Mouse (Mus musculus) CH12.LX (cell line): ENCODE results near the gene Pip4k2c. TPM values are rescaled to one million over a fixed set of nuclear protein-coding genes. Genes with fewer than 3 reads are reported as not detected.

Source experiments
- DNase-seq: peaks from one replicate; pipeline ENCODE4 v3.0.0-alpha.2; 2013; ENCODE audit errors: extremely low read depth
- H3K27ac ChIP-seq: 2 replicates; pipeline ENCODE4 v1.5.1; 2012; ENCODE audit warnings: low read depth, mild to moderate bottlenecking, control low read depth, moderate library complexity; ENCODE audit not compliant: insufficient read depth
- H3K27me3 ChIP-seq: replicated peaks from 2 replicates; pipeline ENCODE3; 2012; ENCODE audit warnings: inconsistent platforms
- H3K36me3 ChIP-seq, 2 experiments: replicated peaks in 1 of 2; 2 replicates each; pipeline versions ENCODE3 to v1.6.1; 2012; ENCODE audit warnings: inconsistent platforms in 1 of 2, low read length in 1 of 2, mild to moderate bottlenecking in 1 of 2, mixed read lengths in 1 of 2, moderate library complexity in 1 of 2; ENCODE audit not compliant: control insufficient read depth in 1 of 2, insufficient read depth in 1 of 2
- H3K4me1 ChIP-seq, 2 experiments: 2 replicates each; pipeline ENCODE4 v1.6.1; 2012; ENCODE audit warnings: inconsistent platforms in 1 of 2, moderate library complexity in 1 of 2; ENCODE audit not compliant: insufficient read depth in 2 of 2, control insufficient read depth in 1 of 2
- H3K4me2 ChIP-seq: 2 replicates; pipeline ENCODE4 v1.6.1; 2012; ENCODE audit warnings: low read depth, mild to moderate bottlenecking, control low read depth; ENCODE audit not compliant: poor library complexity, insufficient read depth, severe bottlenecking
- H3K4me3 ChIP-seq, 3 experiments: fragments of 150-350 bp in 1 of 3; sonication (generic) in 1 of 3; replicated peaks in 1 of 3; 2 replicates each; pipeline versions ENCODE3 to v1.5.1; 2011 to 2012; ENCODE audit warnings: low read depth in 2 of 3, low read length in 2 of 3, mild to moderate bottlenecking in 2 of 3, moderate library complexity in 2 of 3, control low read depth in 1 of 3, improper control_type of control experiment in 1 of 3, inconsistent platforms in 1 of 3, mixed read lengths in 1 of 3; ENCODE audit not compliant: poor library complexity in 1 of 3
- H3K79me2 ChIP-seq: replicated peaks from 2 replicates; pipeline ENCODE4 v1.6.1; 2012; ENCODE audit warnings: mild to moderate bottlenecking, moderate library complexity; ENCODE audit not compliant: control insufficient read depth, poor library complexity, insufficient read depth, severe bottlenecking; ENCODE audit errors: extremely low read depth
- H3K9ac ChIP-seq: 2 replicates; pipeline ENCODE4 v1.6.1; 2012; ENCODE audit warnings: low read depth, mild to moderate bottlenecking, control low read depth, moderate library complexity; ENCODE audit not compliant: insufficient read depth
- H3K9me3 ChIP-seq: replicated peaks from 2 replicates; pipeline ENCODE3; 2012; ENCODE audit warnings: low read length, inconsistent platforms, mixed read lengths
- CHD1 ChIP-seq: IDR thresholded peaks from 2 replicates; pipeline ENCODE4 v1.6.1; 2012; ENCODE audit warnings: low read depth, low read length, improper control_type of control experiment, inconsistent platforms
- CHD2 ChIP-seq: IDR thresholded peaks from 2 replicates; pipeline ENCODE4 v1.6.1; 2011; ENCODE audit warnings: low read length, improper control_type of control experiment
- EP300 ChIP-seq: IDR thresholded peaks from 2 replicates; pipeline ENCODE4 v1.6.1; 2011; ENCODE audit warnings: low read length, improper control_type of control experiment
- ETS1 ChIP-seq: conservative IDR thresholded peaks from 2 replicates; pipeline ENCODE4 v1.6.1; 2012; ENCODE audit warnings: low read depth, mild to moderate bottlenecking, inconsistent platforms, low read length, improper control_type of control experiment, moderate library complexity
- GABPA ChIP-seq: IDR thresholded peaks from 2 replicates; pipeline ENCODE4 v1.6.1; 2012; ENCODE audit warnings: low read depth, low read length, improper control_type of control experiment, inconsistent platforms; ENCODE audit not compliant: insufficient replicate concordance
- IRF4 ChIP-seq: IDR thresholded peaks from 2 replicates; pipeline ENCODE4 v1.6.1; 2014; ENCODE audit warnings: low read depth, mild to moderate bottlenecking, inconsistent platforms, low read length, improper control_type of control experiment
- JUN ChIP-seq: IDR thresholded peaks from 2 replicates; pipeline ENCODE4 v1.6.1; 2011; ENCODE audit warnings: low read depth, mild to moderate bottlenecking, low read length, improper control_type of control experiment, moderate library complexity; ENCODE audit not compliant: insufficient read depth
- KAT2A ChIP-seq: IDR thresholded peaks from 2 replicates; pipeline ENCODE4 v1.6.1; 2012; ENCODE audit warnings: low read length, improper control_type of control experiment, inconsistent platforms; ENCODE audit not compliant: insufficient replicate concordance
- MAFK ChIP-seq: IDR thresholded peaks from 2 replicates; pipeline ENCODE4 v1.6.1; 2011; ENCODE audit warnings: low read length, improper control_type of control experiment; ENCODE audit not compliant: insufficient replicate concordance
- MAX ChIP-seq: IDR thresholded peaks from 2 replicates; pipeline ENCODE4 v1.6.1; 2011; ENCODE audit warnings: low read length, improper control_type of control experiment
- MAZ ChIP-seq: IDR thresholded peaks from 2 replicates; pipeline ENCODE4 v1.6.1; 2012; ENCODE audit warnings: low read depth, mild to moderate bottlenecking, inconsistent platforms, low read length, improper control_type of control experiment, moderate library complexity
- MEF2A ChIP-seq: IDR thresholded peaks from 2 replicates; pipeline ENCODE4 v1.6.1; 2014; ENCODE audit warnings: low read depth, mild to moderate bottlenecking, inconsistent platforms, low read length, improper control_type of control experiment, borderline replicate concordance
- MXI1 ChIP-seq: IDR thresholded peaks from 2 replicates; pipeline ENCODE4 v1.6.1; 2011; ENCODE audit warnings: mild to moderate bottlenecking, low read depth, low read length, improper control_type of control experiment
- NELFE ChIP-seq: IDR thresholded peaks from 2 replicates; pipeline ENCODE4 v1.6.1; 2011; ENCODE audit warnings: low read depth, low read length, improper control_type of control experiment
- NRF1 ChIP-seq: IDR thresholded peaks from 2 replicates; pipeline ENCODE4 v1.6.1; 2014; ENCODE audit warnings: low read depth, mild to moderate bottlenecking, inconsistent platforms, low read length, improper control_type of control experiment, moderate library complexity
- PAX5 ChIP-seq: IDR thresholded peaks from 2 replicates; pipeline ENCODE4 v1.6.1; 2012; ENCODE audit warnings: low read length, inconsistent platforms, mixed read lengths
- POLR2AphosphoS2 ChIP-seq: IDR thresholded peaks from 2 replicates; pipeline ENCODE4 v1.6.1; 2011; ENCODE audit warnings: low read depth, low read length, improper control_type of control experiment
- RAD21 ChIP-seq: IDR thresholded peaks from 2 replicates; pipeline ENCODE4 v1.6.1; 2011; ENCODE audit warnings: low read depth, mild to moderate bottlenecking, low read length, improper control_type of control experiment, moderate library complexity
- RCOR1 ChIP-seq: conservative IDR thresholded peaks from 2 replicates; pipeline ENCODE4 v1.6.1; 2012; ENCODE audit warnings: low read depth, mild to moderate bottlenecking, inconsistent platforms, low read length, improper control_type of control experiment
- SMC3 ChIP-seq: IDR thresholded peaks from 2 replicates; pipeline ENCODE4 v1.6.1; 2011; ENCODE audit warnings: low read depth, low read length, improper control_type of control experiment
- UBTF ChIP-seq: IDR thresholded peaks from 2 replicates; pipeline ENCODE4 v1.6.1; 2012; ENCODE audit warnings: low read depth, mild to moderate bottlenecking, inconsistent platforms, low read length, improper control_type of control experiment, moderate library complexity
- USF1 ChIP-seq: IDR thresholded peaks from 2 replicates; pipeline ENCODE4 v1.6.1; 2014; ENCODE audit warnings: low read depth, mild to moderate bottlenecking, inconsistent platforms, low read length, improper control_type of control experiment
- ZKSCAN1 ChIP-seq: IDR thresholded peaks from 2 replicates; pipeline ENCODE4 v1.6.1; 2012; ENCODE audit warnings: low read depth, inconsistent platforms, low read length, improper control_type of control experiment, borderline replicate concordance
- dilution Hi-C: fragments of 300-500 bp; cut with MboI; formaldehyde crosslinking; loops from 2 replicates; pipeline ENCODE4 v1.14.3; 2020; ENCODE audit warnings: low sequenced_read_pairs; ENCODE audit not compliant: extremely low pct_unique_long_range_greater_than_20kb, extremely low pct_ligation_motif_present
- in situ Hi-C: fragments of 300-500 bp; cut with MboI; formaldehyde crosslinking; loops from 3 replicates; pipeline ENCODE4 v1.14.3; 2019; ENCODE audit warnings: low sequenced_read_pairs, low pct_ligation_motif_present, low pct_unique_long_range_greater_than_20kb, mixed read lengths
- polyA plus RNA-seq: library from polyadenylated mRNA; unstranded; fragments of >175 nt; gene quantifications from 2 replicates; pipeline ENCODE4 v1.2.1, GENCODE M21; 2012; ENCODE audit warnings: low read depth; ENCODE audit not compliant: insufficient read length
- total RNA-seq, 2 experiments: library from RNA; depleted of rRNA; stranded (reverse); fragments of 300-350 nt in 1 of 2; fragments of >200 nt in 1 of 2; gene quantifications; 2 replicates each; pipeline ENCODE4 v1.2.3; 2012 to 2014

Gene Pip4k2c
- total and polyA plus RNA-seq, 3 experiments = 13.3 to 24.7 (median 22.7) TPM

GRCm38 (mm10) chr10:127199068-127199467 lies 12.3 kb downstream of the Pip4k2c start:
- no peak overlapping the region for H3K4me3 ChIP-seq
- in situ Hi-C loops = loop anchor here (5.0 kb wide), 1 partner anchor 38 kb away; no protein-coding TSS in a partner anchor
- peaks cover 44 to 64% of the 10 kb centered on the region in 2 experiments for H3K36me3 ChIP-seq
- H3K27ac ChIP-seq = no peak overlapping the region
- peaks cover 3 to 18% of the 10 kb centered on the region in 2 experiments; a peak in 3 of 4 replicates for H3K4me1 ChIP-seq
- no peak overlapping the region for H3K9ac ChIP-seq
- dilution Hi-C loops = no loop called here
- no peaks in the 10 kb centered on the region for H3K27me3 ChIP-seq
- TF ChIP-seq ZKSCAN1 (no peak), KAT2A (no peak), NELFE (no peak), IRF4 (no peak), MEF2A (no peak), MAX (no peak), NRF1 (no peak), USF1 (no peak), MAFK (no peak), MAZ (no peak)
- no peak overlapping the region for H3K4me2 ChIP-seq
- no peak for DNase-seq
- no peaks in the 10 kb centered on the region for H3K79me2 ChIP-seq
- H3K9me3 ChIP-seq = no peaks in the 10 kb centered on the region

- peaks cover 3 to 19% of the 10 kb centered on the region in 2 experiments; a peak in 3 of 4 replicates for H3K4me1 ChIP-seq
- no peaks in the 10 kb centered on the region for H3K27me3 ChIP-seq
- no peak overlapping the region for H3K4me2 ChIP-seq
- no peaks in the 10 kb centered on the region for H3K79me2 ChIP-seq
- no peak for TF ChIP-seq RAD21
- no peak for TF ChIP-seq SMC3
- no peak for TF ChIP-seq RCOR1
- no peak for TF ChIP-seq NELFE
- no peak for TF ChIP-seq MXI1
- no peak for TF ChIP-seq CHD1
- TF ChIP-seq NRF1 = no peak
- no peak for TF ChIP-seq POLR2AphosphoS2
- no peak for TF ChIP-seq ETS1
- no peak for TF ChIP-seq CHD2
- no peak for TF ChIP-seq KAT2A
- TF ChIP-seq MAFK = no peak
- no peak for TF ChIP-seq JUN
- TF ChIP-seq GABPA = no peak
- TF ChIP-seq PAX5 = no peak
- no peak for TF ChIP-seq UBTF
- no peak for TF ChIP-seq EP300
- no peak for DNase-seq
- in situ Hi-C loops (loop anchor here (5.0 kb wide), 1 partner anchor 39 kb away; no protein-coding TSS in a partner anchor), dilution Hi-C loops (no loop called here)
- no peak overlapping the region for H3K9ac ChIP-seq
- H3K4me3 ChIP-seq = no peak overlapping the region
- H3K9me3 ChIP-seq = no peaks in the 10 kb centered on the region
- H3K27ac ChIP-seq = no peak overlapping the region
- H3K36me3 ChIP-seq = peaks cover 40 to 59% of the 10 kb centered on the region in 2 experiments
Measured at GRCm38 (mm10) chr10:127198492-127198891, 12.9 kb downstream of the Pip4k2c start.
